7 mouse cellular contexts compared by ENCODE assay signal in genomic region chr2:104847645-104848044, GRCm38 (mm10). TPM values are rescaled to one million over a fixed set of nuclear protein-coding genes. Genes with fewer than 3 reads are reported as not detected.
A peak's percentile ranks its signal among the peaks of the same experiment; 100 is the strongest.
DNase-seq lines count a peak whose midpoint lies in the region; ATAC-seq and TF ChIP-seq lines count a peak whose summit lies in the region.

No protein-coding gene starts in this region.

- peak; percentile 39 for DNase-seq in limb, embryonic 11.5 days (ENCODE audit: low spot score)
- DNase-seq in limb, embryonic 10.5 days (ENCODE audit: low spot score) = no peak
- peak; percentile 7 for DNase-seq in adrenal gland, postnatal 25 days
- peak; percentile 22 for DNase-seq in liver, postnatal 0 days
- no peak for DNase-seq in layer of hippocampus, adult 9-11 months
- DNase-seq in forebrain, embryonic 10.5 days (ENCODE audit: extremely low spot score, low spot score) = no peak

- no peak overlapping the region for H3K9ac ChIP-seq in limb, embryonic 11.5 days (ENCODE audit: low read length)
- no peak overlapping the region for H3K9ac ChIP-seq in liver, postnatal 0 days (replicated peaks)

- no peaks in the 10 kb centered on the region for H3K9me3 ChIP-seq in limb, embryonic 11.5 days (ENCODE audit: control insufficient read depth, low read length)
- no peaks in the 10 kb centered on the region for H3K9me3 ChIP-seq in limb, embryonic 10.5 days (replicated peaks)
- H3K9me3 ChIP-seq in E14TG2a.4 (ENCODE audit: low read length) = no peaks in the 10 kb centered on the region
- H3K9me3 ChIP-seq in liver, postnatal 0 days (ENCODE audit: low read length) = no peaks in the 10 kb centered on the region
- no peaks in the 10 kb centered on the region for H3K9me3 ChIP-seq in forebrain, embryonic 10.5 days

- no peak for ATAC-seq in limb, embryonic 11.5 days (ENCODE audit: insufficient number of reproducible peaks, low FRiP score, low TSS enrichment, low read depth)
- ATAC-seq in liver, postnatal 0 days = no peak

- H3K4me2 ChIP-seq in limb, embryonic 11.5 days (ENCODE audit: low read depth, severe bottlenecking) = no peak overlapping the region
- H3K4me2 ChIP-seq in liver, postnatal 0 days (ENCODE audit: low read depth, low read length) = no peak overlapping the region

- 0 out of 2 replicates have a peak, but pooled peaks cover 3% of the 10 kb centered on the region for H3K4me1 ChIP-seq in limb, embryonic 11.5 days (ENCODE audit: control insufficient read depth, insufficient read depth, low read length)
- peaks cover 34% of the 10 kb centered on the region for H3K4me1 ChIP-seq in limb, embryonic 10.5 days
- H3K4me1 ChIP-seq in E14TG2a.4 (replicated peaks; ENCODE audit: low read depth, low read length) = peaks cover 71% of the 10 kb centered on the region
- H3K4me1 ChIP-seq in liver, postnatal 0 days (ENCODE audit: insufficient read depth) = peaks cover 14% of the 10 kb centered on the region
- H3K4me1 ChIP-seq in forebrain, embryonic 10.5 days = peaks cover 30% of the 10 kb centered on the region

- TF ChIP-seq CTCF in E14TG2a.4 (conservative IDR thresholded peaks at IDR 0.05; ENCODE audit: low read length) = 0 out of 2 replicates have a peak, but pooled peaks have one; percentile 17
- peak; percentile 56 for TF ChIP-seq CTCF in liver, postnatal 0 days (IDR thresholded peaks at IDR 0.05; ENCODE audit: low read depth)

- H3K4me3 ChIP-seq in limb, embryonic 11.5 days (ENCODE audit: low read depth, low read length) = no peak overlapping the region
- no peak overlapping the region for H3K4me3 ChIP-seq in limb, embryonic 10.5 days
- peak overlapping the region; percentile 87; the same call in 1 of the 2 replicates for H3K4me3 ChIP-seq in E14TG2a.4 (replicated peaks; ENCODE audit: low read length)
- H3K4me3 ChIP-seq in liver, postnatal 0 days (ENCODE audit: low read depth, low read length) = no peak overlapping the region
- no peak overlapping the region for H3K4me3 ChIP-seq in forebrain, embryonic 10.5 days

- H3K27ac ChIP-seq in limb, embryonic 11.5 days (replicated peaks; ENCODE audit: low read depth, low read length) = no peak overlapping the region
- no peak overlapping the region for H3K27ac ChIP-seq in limb, embryonic 10.5 days
- no peak overlapping the region for H3K27ac ChIP-seq in liver, postnatal 0 days (ENCODE audit: low read depth)
- no peak overlapping the region for H3K27ac ChIP-seq in forebrain, embryonic 10.5 days

- WGBS in limb, embryonic 11.5 days = 55% methylated on average over 2 of the region's 2 CpGs
- WGBS in limb, embryonic 10.5 days = 53% methylated on average over 2 of the region's 2 CpGs
- 39% methylated on average over 2 of the region's 2 CpGs for WGBS in liver, postnatal 0 days (ENCODE audit: insufficient replicate concordance)
- WGBS in forebrain, embryonic 10.5 days = 61% methylated on average over 2 of the region's 2 CpGs

- no peak for TF ChIP-seq EP300 in liver, postnatal 0 days (IDR thresholded peaks at IDR 0.05; ENCODE audit: low read depth)

- no peaks in the 10 kb centered on the region for H3K36me3 ChIP-seq in limb, embryonic 11.5 days (ENCODE audit: control insufficient read depth, insufficient read depth, low read length)
- no peaks in the 10 kb centered on the region for H3K36me3 ChIP-seq in limb, embryonic 10.5 days
- peaks cover 40% of the 10 kb centered on the region for H3K36me3 ChIP-seq in E14TG2a.4 (ENCODE audit: insufficient read depth, low read length)
- H3K36me3 ChIP-seq in liver, postnatal 0 days (replicated peaks; ENCODE audit: insufficient read depth, low read length) = no peaks in the 10 kb centered on the region
- no peaks in the 10 kb centered on the region for H3K36me3 ChIP-seq in forebrain, embryonic 10.5 days (replicated peaks)

- H3K27me3 ChIP-seq in limb, embryonic 11.5 days (ENCODE audit: control insufficient read depth, insufficient read depth, low read length) = peaks cover 8% of the 10 kb centered on the region; the same call in 1 of the 2 replicates
- H3K27me3 ChIP-seq in limb, embryonic 10.5 days (ENCODE audit: low read depth, poor library complexity, severe bottlenecking) = peaks cover 48% of the 10 kb centered on the region
- no peaks in the 10 kb centered on the region for H3K27me3 ChIP-seq in E14TG2a.4 (ENCODE audit: insufficient read depth, low read length)
- no peaks in the 10 kb centered on the region for H3K27me3 ChIP-seq in liver, postnatal 0 days (ENCODE audit: insufficient read depth, low read length)
- peaks cover 42% of the 10 kb centered on the region for H3K27me3 ChIP-seq in forebrain, embryonic 10.5 days (ENCODE audit: poor library complexity, severe bottlenecking)

RNA-seq across cellular contexts. Expression of gene Prrg4, which starts 2.0 kb away (rescaled TPM):
- polyA plus RNA-seq in limb, embryonic 11.5 days (2014; fragmentation: Nextera tagmentation; extraction: Ambion mirVana) = 0.68 and 0.96 TPM in 2 replicates
- polyA plus RNA-seq in limb, embryonic 10.5 days (2016; fragmentation: Nextera tagmentation; extraction: Ambion mirVana) = 0.90 and 1.1 TPM in 2 replicates
- total RNA-seq in adrenal gland, postnatal 25 days (2021) = 3.0 and 5.1 TPM in 2 replicates
- polyA plus RNA-seq in liver, postnatal 0 days (2015; fragmentation: Nextera tagmentation; extraction: Ambion mirVana) = 0.52 and 0.67 TPM in 2 replicates
- polyA plus RNA-seq in forebrain, embryonic 10.5 days (2016; fragmentation: Nextera tagmentation; extraction: Ambion mirVana) = 0.71 and 0.77 TPM in 2 replicates

RNA-seq across cellular contexts. Expression of gene Ccdc73, which starts 20.0 kb away (rescaled TPM):
- polyA plus RNA-seq in limb, embryonic 11.5 days (2014; fragmentation: Nextera tagmentation; extraction: Ambion mirVana) = 5.2 and 5.8 TPM in 2 replicates
- 2.6 and 3.2 TPM in 2 replicates for polyA plus RNA-seq in limb, embryonic 10.5 days (2016; fragmentation: Nextera tagmentation; extraction: Ambion mirVana)
- 4.5 and 7.9 TPM in 2 replicates for total RNA-seq in adrenal gland, postnatal 25 days (2021)
- 7.2 and 7.9 TPM in 2 replicates for polyA plus RNA-seq in liver, postnatal 0 days (2015; fragmentation: Nextera tagmentation; extraction: Ambion mirVana)
- polyA plus RNA-seq in forebrain, embryonic 10.5 days (2016; fragmentation: Nextera tagmentation; extraction: Ambion mirVana) = 2.9 and 4.5 TPM in 2 replicates

RNA-seq across cellular contexts. Expression of gene Qser1, which starts 31.1 kb away (rescaled TPM):
- 19.2 and 19.7 TPM in 2 replicates for polyA plus RNA-seq in limb, embryonic 11.5 days (2014; fragmentation: Nextera tagmentation; extraction: Ambion mirVana)
- 10.9 and 11.9 TPM in 2 replicates for polyA plus RNA-seq in limb, embryonic 10.5 days (2016; fragmentation: Nextera tagmentation; extraction: Ambion mirVana)
- 29.0 and 29.6 TPM in 2 replicates for total RNA-seq in adrenal gland, postnatal 25 days (2021)
- polyA plus RNA-seq in liver, postnatal 0 days (2015; fragmentation: Nextera tagmentation; extraction: Ambion mirVana) = 1.2 TPM in 2 replicates
- 11.5 and 11.8 TPM in 2 replicates for polyA plus RNA-seq in forebrain, embryonic 10.5 days (2016; fragmentation: Nextera tagmentation; extraction: Ambion mirVana)

Comparison
In these comparisons a context has a peak if more than half of its experiments do, and no peak if none do; other contexts are left out.
1. DNase-seq: peak in limb, embryonic 11.5 days (single experiment), adrenal gland, postnatal 25 days (single experiment) and liver, postnatal 0 days (single experiment); none in limb, embryonic 10.5 days (single experiment), layer of hippocampus, adult 9-11 months (single experiment) and forebrain, embryonic 10.5 days (single experiment).